Mouse (Mus musculus) limb, embryonic 14.5 days (tissue): ENCODE data around the gene Coq3. TPM values are rescaled to one million over a fixed set of nuclear protein-coding genes. Genes with fewer than 3 reads are reported as not detected.
A peak's percentile ranks its signal among the peaks of the same experiment; 100 is the strongest.

ENCODE experiments used
- ATAC-seq: fragments of 200-750 bp; cut with Nextera tagmentation; 2 replicates; pipeline ENCODE4 v1.8.0; 2017; ENCODE audit warnings: low read depth, moderate number of reproducible peaks, moderate TSS enrichment; ENCODE audit not compliant: low FRiP score
- DNase-seq: peaks from one replicate; pipeline ENCODE4 v3.0.0-alpha.2; 2015; ENCODE audit warnings: low spot score
- H3K27ac ChIP-seq: fragments of 300-500 bp; sonication (generic); replicated peaks from 2 replicates; pipeline ENCODE4 v1.5.1; 2014; ENCODE audit warnings: low read depth, mild to moderate bottlenecking, low read length, moderate library complexity, mixed read lengths
- H3K27me3 ChIP-seq: fragments of 300-500 bp; sonication (generic); 2 replicates; pipeline ENCODE4 v1.6.1; 2014; ENCODE audit warnings: low read length, mixed read lengths; ENCODE audit not compliant: control insufficient read depth, insufficient read depth
- H3K36me3 ChIP-seq: fragments of 300-500 bp; sonication (generic); 2 replicates; pipeline ENCODE4 v1.6.1; 2014; ENCODE audit warnings: mild to moderate bottlenecking, low read length, moderate library complexity, mixed read lengths; ENCODE audit not compliant: control insufficient read depth, insufficient read depth
- H3K4me1 ChIP-seq: fragments of 300-500 bp; sonication (generic); 2 replicates; pipeline ENCODE4 v1.6.1; 2014; ENCODE audit warnings: antibody characterized with exemption, low read length, mixed read lengths; ENCODE audit not compliant: control insufficient read depth, insufficient read depth
- H3K4me2 ChIP-seq: fragments of 300-500 bp; sonication (generic); replicated peaks from 2 replicates; pipeline ENCODE4 v1.6.1; 2014; ENCODE audit warnings: low read depth, mild to moderate bottlenecking, low read length, moderate library complexity; ENCODE audit not compliant: severe bottlenecking
- H3K4me3 ChIP-seq: fragments of 300-500 bp; sonication (generic); replicated peaks from 2 replicates; pipeline ENCODE4 v1.5.1; 2014; ENCODE audit warnings: low read length
- H3K9ac ChIP-seq: fragments of 300-500 bp; sonication (generic); 2 replicates; pipeline ENCODE4 v1.6.1; 2014; ENCODE audit warnings: mild to moderate bottlenecking, low read depth, low read length, moderate library complexity; ENCODE audit not compliant: severe bottlenecking
- H3K9me3 ChIP-seq: fragments of 300-500 bp; sonication (generic); 2 replicates; pipeline ENCODE4 v1.6.1; 2016; ENCODE audit warnings: low read length; ENCODE audit not compliant: control insufficient read depth
- POLR2A ChIP-seq: fragments of 200-500 bp; IDR thresholded peaks from 2 replicates; pipeline ENCODE4 v1.8.0; 2012; ENCODE audit warnings: inconsistent platforms, mild to moderate bottlenecking, moderate library complexity, borderline replicate concordance; ENCODE audit not compliant: insufficient read depth, insufficient read length; ENCODE audit errors: extremely low read depth
- WGBS: fragments of 180-500 bp; shearing (Covaris S2); extraction: QIAGEN DNeasy Blood & Tissue Kit; methylation state at CpG from one replicate; pipeline ENCODE4 v1.1.7; 2014; 5-methylcytosine and 5-hydroxymethylcytosine counted together
- polyA plus RNA-seq, 2 experiments: library from polyadenylated mRNA; depleted of rRNA in 1 of 2; stranded (reverse) in 1 of 2; unstranded in 1 of 2; fragments of >200 nt; fragmentation: Nextera tagmentation in 1 of 2; extraction: Ambion mirVana in 1 of 2; gene quantifications; 2 replicates each; pipeline versions ENCODE4 v1.2.1 to v1.2.3; 2012 to 2014

Gene Coq3
- polyA plus RNA-seq (2012; rRNA removed) (5.8 and 6.6 TPM in 2 replicates), polyA plus RNA-seq (2014; fragmentation: Nextera tagmentation; extraction: Ambion mirVana) (12.4 TPM in 2 replicates)

- peak within 1 kb of the TSS; percentile 71 for H3K4me3 ChIP-seq
- H3K27me3 ChIP-seq: no peaks in the 10 kb centered on the region
- H3K4me1 ChIP-seq: no peaks in the 10 kb centered on the region
- peak within 1 kb of the TSS; percentile 53 for H3K4me2 ChIP-seq
- DNase-seq (peak; percentile 80), ATAC-seq (peak; percentile 89)
- peaks cover 22% of the 10 kb centered on the region for H3K36me3 ChIP-seq
- 0 out of 2 replicates have a peak, but pooled peaks have one; percentile 39 for TF ChIP-seq POLR2A
- H3K9ac ChIP-seq: peak within 1 kb of the TSS; percentile 83
- H3K27ac ChIP-seq: peak within 1 kb of the TSS; percentile 89
- H3K9me3 ChIP-seq: no peaks in the 10 kb centered on the region
- under 1% methylated on average over 50 of the region's 51 CpGs for WGBS
These were observed at the start of gene Coq3 for GRCm38 (mm10) chr4:21879565-21880220. Gene Coq3 (plus strand): TSS chr4:21879673.

GRCm38 (mm10) chr4:21832844-21833243, 46.6 kb upstream of the Coq3 start:
- no peak overlapping the region for H3K4me3 ChIP-seq
- no peak overlapping the region for H3K27ac ChIP-seq
- H3K4me1 ChIP-seq: no peaks in the 10 kb centered on the region
- no peak overlapping the region for H3K9ac ChIP-seq
- ATAC-seq (no peak), DNase-seq (no peak)
- 97% methylated on average over 8 of the region's 8 CpGs for WGBS
- H3K9me3 ChIP-seq: no peaks in the 10 kb centered on the region
- peaks cover 33% of the 10 kb centered on the region for H3K36me3 ChIP-seq
- no peaks in the 10 kb centered on the region for H3K27me3 ChIP-seq
- no peak overlapping the region for H3K4me2 ChIP-seq
- no peak for TF ChIP-seq POLR2A

- Histone ChIP-seq H3K4me3 (peak within 1 kb of the TSS; percentile 87), H3K4me1 (peaks cover 15% of the 10 kb centered on the region), H3K27ac (peak within 1 kb of the TSS; percentile 99), H3K4me2 (peak within 1 kb of the TSS; percentile 49), H3K27me3 (no peaks in the 10 kb centered on the region), H3K36me3 (no peaks in the 10 kb centered on the region), H3K9ac (peak within 1 kb of the TSS; percentile 97), H3K9me3 (no peaks in the 10 kb centered on the region)
- DNase-seq (peak; percentile 99), ATAC-seq (peak; percentile 96)
- peak; percentile 80; the same call in 1 of the 2 replicates for TF ChIP-seq POLR2A
- under 1% methylated on average over 50 of the region's 50 CpGs for WGBS
These were observed 31.8 kb upstream of the Coq3 start, which contains the start of gene Pnisr for GRCm38 (mm10) chr4:21847481-21848286. Gene Pnisr (plus strand): TSS chr4:21847583.

- peak; percentile 93 for DNase-seq
- peak overlapping the region; percentile 49 for H3K4me2 ChIP-seq
- H3K4me3 ChIP-seq: peak overlapping the region; percentile 87
- no peaks in the 10 kb centered on the region for H3K27me3 ChIP-seq
- no peak for TF ChIP-seq POLR2A
- ATAC-seq: peak; percentile 78
- under 1% methylated on average over 24 of the region's 24 CpGs for WGBS
- peak overlapping the region; percentile 97 for H3K9ac ChIP-seq
- H3K9me3 ChIP-seq: no peaks in the 10 kb centered on the region
- no peaks in the 10 kb centered on the region; the same call in 1 of the 2 replicates for H3K36me3 ChIP-seq
- H3K4me1 ChIP-seq: peaks cover 15% of the 10 kb centered on the region
- peak overlapping the region; percentile 99 for H3K27ac ChIP-seq
These were observed 31.2 kb upstream of the Coq3 start for GRCm38 (mm10) chr4:21848287-21848630.

GRCm38 (mm10) chr4:21857481-21857880, 22.0 kb upstream of the Coq3 start:
- DNase-seq: no peak
- no peaks in the 10 kb centered on the region for H3K9me3 ChIP-seq
- H3K27ac ChIP-seq: no peak overlapping the region
- 94% methylated on average over 1 of the region's 1 CpGs for WGBS
- no peaks in the 10 kb centered on the region for H3K4me1 ChIP-seq
- no peaks in the 10 kb centered on the region for H3K27me3 ChIP-seq
- TF ChIP-seq POLR2A: no peak
- H3K4me3 ChIP-seq: no peak overlapping the region
- peaks cover 70% of the 10 kb centered on the region for H3K36me3 ChIP-seq
- no peak for ATAC-seq
- no peak overlapping the region for H3K4me2 ChIP-seq
- no peak overlapping the region for H3K9ac ChIP-seq
